Mouse (Mus musculus): Measurements from ENCODE around the gene Usf3. TPM values are rescaled to one million over a fixed set of nuclear protein-coding genes. Genes with fewer than 3 reads are reported as not detected.

The Usf3 gene
- total RNA-seq, 2 experiments from 2014 or later, result 33.2 to 35.6 TPM

Other genes with a start within 250 kb of the Usf3 start
- gene Qtrt2, start 246.4 kb upstream of the Usf3 start, total RNA-seq (2021), result 10 to 100 TPM in 1 of 2 experiments, 1 to 10 TPM in 1; 8.4 to 10.8 TPM
- gene Zdhhc23, start 193.5 kb upstream of the Usf3 start, total RNA-seq (2021), result 10 to 100 TPM in 1 of 2 experiments, 1 to 10 TPM in 1; 7.5 to 10.9 TPM
- under 1 TPM; 0.20 to 0.38 TPM for gene Gramd1c, start 109.9 kb upstream of the Usf3 start, total RNA-seq (2021)
- gene Atp6v1a, start 33.5 kb upstream of the Usf3 start, total RNA-seq (2021), result 10 to 100 TPM; 20.5 to 21.6 TPM
- 100 to 1,000 TPM; 161 to 167 TPM for gene Naa50, start 33.4 kb upstream of the Usf3 start, total RNA-seq (2021)
- gene Sidt1, start 159.9 kb downstream of the Usf3 start, total RNA-seq (2021), result under 1 TPM; 0.18 to 0.30 TPM
- 1 to 10 TPM; 6.1 to 7.9 TPM for gene Spice1, start 173.9 kb downstream of the Usf3 start, total RNA-seq (2021)
- not detected for gene Cfap44, start 221.6 kb downstream of the Usf3 start, total RNA-seq (2021)

Data from gastrocnemius, postnatal 36 days (tissue).